Mouse (Mus musculus): Measurements from ENCODE around the gene Thumpd2.

The Thumpd2 gene

GRCm38 (mm10) chr17:81064979-81065311 lies at the start of gene Thumpd2:
TSS of gene Thumpd2 (minus strand) at chr17:81065082.
- peak; percentile 91 for DNase-seq (ENCODE audit: extremely low read depth, insufficient read length, low spot score)

DNA sequence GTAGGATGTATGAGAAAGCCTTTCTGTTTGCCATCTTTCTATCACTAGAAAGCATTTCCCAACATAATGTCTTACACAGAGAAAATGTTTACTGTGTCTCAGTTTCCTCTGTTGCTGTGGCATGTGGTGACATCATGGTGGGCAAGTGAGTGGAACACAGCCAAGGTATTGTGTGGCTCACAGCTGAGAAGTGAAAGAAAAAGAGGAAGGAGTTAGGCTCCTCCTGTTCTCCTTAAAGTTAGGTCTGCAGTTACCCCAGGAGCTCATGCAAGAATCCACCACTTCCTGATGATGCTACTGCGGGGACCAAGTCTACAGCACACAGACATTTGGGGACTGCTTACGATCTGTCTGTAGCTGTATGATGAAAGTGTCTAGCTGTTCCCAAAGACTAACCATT lies 39.4 kb upstream of the Thumpd2 start:
- no peak for DNase-seq (ENCODE audit: extremely low read depth, insufficient read length, low spot score)

DNA sequence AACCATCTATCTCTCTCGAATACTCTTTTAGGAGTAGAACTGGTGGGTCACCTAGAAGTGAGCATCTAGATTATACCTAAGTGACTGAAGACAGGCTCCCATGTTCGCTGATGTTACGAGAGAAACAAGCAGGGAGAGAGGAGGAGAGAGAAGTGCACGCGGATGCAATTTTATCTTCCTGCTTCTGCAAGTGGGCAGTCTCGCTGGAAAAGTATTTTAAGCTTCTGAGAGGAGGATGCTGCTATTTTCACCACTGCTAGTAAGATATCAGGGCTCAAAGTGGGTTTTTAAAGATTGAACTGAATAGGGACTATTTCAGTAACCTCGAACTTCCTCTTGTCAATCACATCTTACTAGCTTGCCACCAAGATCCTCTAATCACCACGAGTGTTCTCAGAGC lies 38.0 kb upstream of the Thumpd2 start:
- DNase-seq (ENCODE audit: extremely low read depth, insufficient read length, low spot score): no peak

GRCm38 (mm10) chr17:81098444-81098843 lies 33.6 kb upstream of the Thumpd2 start:
- DNase-seq (ENCODE audit: extremely low read depth, insufficient read length, low spot score): no peak

DNA sequence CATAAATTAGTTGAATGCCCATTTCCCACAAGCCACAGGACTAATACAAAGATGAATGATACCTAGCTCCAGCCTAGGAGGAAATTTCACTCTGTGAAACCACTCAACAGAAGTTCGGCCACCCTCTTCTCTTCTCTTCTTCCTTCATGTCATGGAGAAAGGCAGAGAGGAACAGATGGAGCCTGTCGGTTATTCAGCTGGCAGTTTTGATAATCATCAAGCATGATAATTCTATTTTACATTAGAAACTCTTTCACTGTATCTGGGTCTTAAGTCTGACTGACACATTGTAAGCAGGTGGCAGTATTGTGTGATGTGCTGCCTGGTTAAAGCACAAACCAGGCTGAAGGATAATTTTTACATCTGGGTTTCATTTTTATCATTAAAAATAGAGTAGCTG lies 31.6 kb upstream of the Thumpd2 start:
- DNase-seq (ENCODE audit: extremely low read depth, insufficient read length, low spot score): no peak

DNA sequence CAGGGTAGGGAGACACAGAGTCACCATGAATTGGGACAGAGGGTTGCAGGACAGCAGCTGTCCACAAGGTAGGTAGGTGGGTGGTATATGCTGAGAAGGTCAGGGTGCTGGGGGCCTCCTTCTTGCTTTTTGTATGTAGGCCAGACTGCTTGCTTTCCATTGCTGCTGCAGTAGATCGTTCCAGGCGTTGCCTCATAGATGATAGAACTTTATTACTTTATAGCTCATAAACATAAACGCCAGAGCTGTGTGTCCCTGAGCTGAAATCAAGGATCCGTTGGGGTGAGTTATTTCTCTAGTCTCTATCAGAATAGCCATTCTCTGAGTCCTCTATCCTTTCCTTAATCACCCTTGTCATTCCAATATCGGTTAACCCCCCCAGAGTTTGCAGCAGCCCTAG lies 27.9 kb upstream of the Thumpd2 start:
- no peak for DNase-seq (ENCODE audit: extremely low read depth, insufficient read length, low spot score)

DNA sequence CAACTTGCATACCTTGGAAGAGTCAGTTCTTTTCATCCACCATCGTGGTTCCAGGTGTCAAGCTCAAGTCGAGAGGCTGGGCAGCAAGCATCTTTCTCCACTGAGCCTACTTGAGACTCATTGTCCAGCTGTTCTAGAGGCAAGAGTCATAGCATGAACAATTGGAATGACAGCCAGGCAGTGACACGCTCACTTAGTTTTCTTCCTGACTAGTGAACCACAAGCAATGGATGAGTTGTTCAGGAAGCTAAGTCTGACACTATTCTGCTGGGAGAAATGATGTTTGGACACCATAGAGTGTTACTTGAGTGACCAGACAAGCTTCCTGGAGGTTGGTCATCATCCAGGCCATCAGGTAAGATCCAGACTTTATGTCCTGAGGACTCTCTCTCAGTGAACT lies 24.0 kb upstream of the Thumpd2 start:
- DNase-seq (ENCODE audit: extremely low read depth, insufficient read length, low spot score): no peak

DNA sequence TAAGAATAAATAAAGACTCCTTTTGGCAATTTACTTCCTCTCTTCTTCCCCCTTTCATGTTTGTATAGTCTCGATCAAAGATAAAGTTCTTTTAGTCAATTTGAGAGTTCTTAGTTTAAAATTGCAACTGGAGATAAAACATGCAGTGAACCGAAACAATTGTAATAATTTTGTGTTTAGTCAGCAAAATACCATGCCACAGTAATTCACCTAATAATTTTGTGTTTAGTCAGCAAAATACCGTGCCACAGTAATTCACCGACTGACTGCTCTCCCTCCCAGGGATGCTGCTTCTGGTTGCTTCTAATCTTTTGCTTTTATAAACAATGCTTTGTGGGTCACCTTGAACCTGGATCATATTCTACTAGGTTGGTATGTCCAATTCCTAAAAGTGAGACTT lies 22.9 kb upstream of the Thumpd2 start:
- no peak for DNase-seq (ENCODE audit: extremely low read depth, insufficient read length, low spot score)

DNA sequence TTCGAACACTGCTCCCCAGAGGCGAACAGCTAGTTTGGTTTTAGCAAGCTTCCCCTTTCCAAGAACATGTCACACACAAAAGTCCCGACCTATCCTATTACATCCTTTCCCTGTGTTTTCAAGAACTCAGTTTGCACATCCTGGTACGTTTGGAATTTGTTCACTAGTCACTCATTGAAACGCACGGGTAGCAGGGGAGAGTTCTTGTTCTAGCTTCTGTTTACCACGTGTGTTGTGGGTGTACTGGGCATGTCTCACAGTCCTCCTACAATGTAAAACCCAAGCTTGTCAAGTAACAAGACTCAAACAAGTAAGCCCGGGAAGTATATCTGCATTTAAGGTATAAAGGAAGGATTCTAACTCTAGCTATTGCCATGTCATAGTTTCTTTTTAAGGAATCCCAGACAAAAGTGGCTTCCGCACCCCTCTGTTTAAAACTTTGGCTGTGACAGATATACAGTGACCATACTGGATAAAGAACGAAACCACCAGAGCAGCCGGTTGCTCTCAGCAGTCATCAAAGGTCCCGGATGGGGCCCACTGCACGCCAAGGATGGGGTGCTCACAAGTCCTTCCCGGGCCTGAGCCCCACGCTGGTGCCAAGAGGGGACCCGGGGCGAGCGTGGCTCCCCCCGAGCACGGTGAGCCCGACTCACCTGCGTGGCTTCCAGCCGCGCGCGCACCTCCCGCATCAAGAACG lies 453 bp downstream of the Thumpd2 start:
- DNase-seq (ENCODE audit: extremely low read depth, insufficient read length, low spot score): no peak

DNA sequence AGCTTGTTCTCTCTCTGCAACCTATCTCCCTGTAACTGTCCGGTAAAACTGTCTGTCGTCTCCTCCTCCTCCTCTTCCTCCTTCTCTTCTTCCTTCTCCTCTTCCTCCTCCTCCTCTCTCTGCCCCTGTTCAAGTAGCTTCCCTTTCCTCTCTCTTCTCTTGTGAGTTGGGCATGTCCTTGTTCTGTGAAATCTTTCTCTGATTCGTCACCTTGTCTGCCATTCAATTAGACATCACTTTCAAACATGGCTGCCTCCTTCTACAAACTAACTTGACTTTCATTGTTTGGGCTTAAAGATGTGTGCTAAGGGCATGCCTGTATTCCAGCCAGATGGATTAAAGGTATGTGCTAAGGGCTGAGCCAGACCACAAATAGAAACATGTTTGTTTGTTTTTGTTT lies 1.5 kb downstream of the Thumpd2 start:
- peak; percentile 25 for DNase-seq (ENCODE audit: extremely low read depth, insufficient read length, low spot score)

DNA sequence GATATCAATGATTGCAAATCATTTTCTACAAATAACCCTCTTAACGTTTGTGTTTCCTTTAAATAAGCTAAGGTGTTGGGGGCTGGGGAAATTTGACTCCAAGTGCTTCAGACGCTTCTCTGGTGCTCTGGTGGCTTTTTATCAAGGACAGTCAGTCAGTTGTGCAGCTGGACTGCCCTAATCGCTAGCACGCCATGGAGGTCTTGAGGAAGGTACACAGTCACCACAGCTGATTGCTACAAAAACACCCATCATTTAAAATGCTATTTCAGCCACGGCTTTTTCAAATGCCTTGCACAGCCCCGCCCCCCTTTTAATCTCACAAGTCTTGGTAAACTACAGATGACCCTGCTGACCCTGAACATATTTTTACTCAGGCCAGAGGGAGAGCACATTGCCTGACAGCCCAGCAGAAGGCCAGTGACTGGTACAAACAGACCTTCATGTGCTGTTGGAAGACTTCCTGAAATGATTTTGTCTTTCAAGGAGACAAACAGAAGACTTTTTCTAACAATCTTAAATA lies 2.5 kb downstream of the Thumpd2 start:
- DNase-seq (ENCODE audit: extremely low read depth, insufficient read length, low spot score): no peak

- no peak for DNase-seq (ENCODE audit: extremely low read depth, insufficient read length, low spot score)
These were observed 8.0 kb downstream of the Thumpd2 start for GRCm38 (mm10) chr17:81056796-81057381.

- DNase-seq (ENCODE audit: extremely low read depth, insufficient read length, low spot score): no peak
These were observed 8.8 kb downstream of the Thumpd2 start for GRCm38 (mm10) chr17:81056035-81056434.

GRCm38 (mm10) chr17:81055522-81055921 lies 9.4 kb downstream of the Thumpd2 start:
- no peak for DNase-seq (ENCODE audit: extremely low read depth, insufficient read length, low spot score)

GRCm38 (mm10) chr17:81053274-81053673 lies 11.6 kb downstream of the Thumpd2 start:
- no peak for DNase-seq (ENCODE audit: extremely low read depth, insufficient read length, low spot score)

DNA sequence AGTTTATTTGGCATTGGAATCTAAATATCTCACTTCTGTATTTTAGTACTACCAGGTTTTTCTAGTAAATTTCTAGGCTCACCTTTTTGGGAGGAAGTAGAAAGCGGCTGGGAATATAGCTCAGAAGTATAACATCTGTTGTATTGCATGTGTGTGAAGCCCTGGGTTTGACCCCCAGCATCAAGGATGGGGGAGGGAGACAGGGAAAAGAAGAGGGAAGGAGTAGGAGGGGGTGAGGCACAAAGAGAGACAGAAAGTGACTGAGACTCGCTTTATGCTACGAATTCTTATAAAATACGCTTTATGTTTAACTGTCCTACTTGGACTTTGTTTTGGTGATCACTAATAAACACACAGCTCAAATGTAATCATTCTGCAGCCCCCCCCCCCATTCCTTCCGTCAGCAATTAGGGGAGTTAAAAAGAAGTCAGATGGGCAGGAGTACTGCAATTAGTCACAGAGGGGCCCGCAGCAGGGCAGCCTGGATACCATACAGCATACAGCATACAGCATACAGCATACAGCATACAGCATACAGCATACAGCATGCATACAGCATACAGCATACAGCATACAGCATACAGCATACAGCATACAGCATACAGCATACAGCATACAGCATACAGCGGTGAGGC lies 16.8 kb downstream of the Thumpd2 start:
- DNase-seq (ENCODE audit: extremely low read depth, insufficient read length, low spot score): no peak

DNA sequence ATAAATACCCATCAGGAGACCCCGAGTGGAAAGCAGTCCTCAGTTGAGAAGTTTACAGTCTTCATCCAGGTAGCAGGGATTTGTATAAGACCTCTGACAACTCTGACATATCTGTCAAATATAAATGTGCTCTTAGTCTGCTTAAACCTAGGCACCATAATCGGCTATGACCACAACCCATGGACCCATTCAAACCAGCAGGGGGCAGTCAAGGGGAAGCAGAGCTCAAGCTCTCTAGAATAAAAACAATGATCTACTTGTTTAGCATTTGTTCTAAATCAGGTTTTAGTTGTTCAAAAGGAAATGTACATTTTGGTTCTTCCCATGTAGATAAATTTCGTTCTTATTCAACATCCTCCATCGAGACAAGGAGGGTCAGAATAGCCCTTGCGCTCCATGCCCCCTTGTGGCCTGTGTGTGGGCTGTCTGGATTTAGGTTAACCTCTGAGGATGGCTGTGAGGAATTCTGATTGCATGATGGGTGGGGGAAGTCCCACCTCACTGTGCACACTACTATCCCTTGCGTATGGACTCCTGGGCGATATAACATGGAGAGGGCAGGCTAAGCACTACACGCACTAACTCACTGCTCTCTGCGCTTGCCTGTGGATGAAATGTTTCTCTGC lies 19.2 kb downstream of the Thumpd2 start:
- DNase-seq (ENCODE audit: extremely low read depth, insufficient read length, low spot score): no peak

DNA sequence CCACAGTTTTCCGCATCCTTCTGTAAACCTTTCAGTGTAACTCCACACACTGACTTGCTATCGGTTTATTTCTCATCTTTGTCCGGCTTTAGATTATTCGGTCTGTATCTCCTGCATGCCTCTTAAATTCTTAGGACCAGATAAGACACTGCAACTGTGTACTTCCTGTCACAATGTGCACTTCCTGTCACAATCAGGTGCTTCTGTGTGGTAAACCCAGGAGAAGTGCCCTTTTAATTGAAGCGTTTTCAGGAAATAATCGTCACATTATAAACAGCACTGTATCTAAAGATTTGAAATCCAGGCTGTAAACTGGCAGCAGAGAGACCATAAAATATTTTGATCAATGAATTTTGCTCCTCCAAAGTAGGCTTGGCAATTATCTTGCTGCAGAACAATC lies 19.8 kb downstream of the Thumpd2 start:
- no peak for DNase-seq (ENCODE audit: extremely low read depth, insufficient read length, low spot score)

- no peak for DNase-seq (ENCODE audit: extremely low read depth, insufficient read length, low spot score)
These were observed 20.5 kb downstream of the Thumpd2 start for GRCm38 (mm10) chr17:81044356-81044755.

DNA sequence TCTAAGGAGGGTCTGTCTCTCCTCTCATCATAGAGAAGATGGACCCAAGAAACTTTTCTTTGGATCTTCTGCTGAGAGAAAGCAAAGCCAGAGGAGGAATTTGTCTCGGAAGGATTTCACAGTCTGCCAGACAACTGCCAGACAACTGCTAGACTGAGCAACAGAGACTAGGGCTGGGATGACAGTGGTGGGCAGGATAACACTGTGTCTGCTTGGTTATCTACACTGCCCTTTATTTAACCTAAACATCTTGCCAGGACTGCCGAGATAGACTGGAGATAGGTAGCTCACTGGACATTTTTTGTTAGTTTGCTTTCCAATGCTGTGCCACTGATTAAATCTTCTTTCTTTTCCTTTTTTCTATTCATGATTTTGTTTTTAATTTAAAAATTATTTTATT lies 23.2 kb downstream of the Thumpd2 start:
- no peak for DNase-seq (ENCODE audit: extremely low read depth, insufficient read length, low spot score)

DNA sequence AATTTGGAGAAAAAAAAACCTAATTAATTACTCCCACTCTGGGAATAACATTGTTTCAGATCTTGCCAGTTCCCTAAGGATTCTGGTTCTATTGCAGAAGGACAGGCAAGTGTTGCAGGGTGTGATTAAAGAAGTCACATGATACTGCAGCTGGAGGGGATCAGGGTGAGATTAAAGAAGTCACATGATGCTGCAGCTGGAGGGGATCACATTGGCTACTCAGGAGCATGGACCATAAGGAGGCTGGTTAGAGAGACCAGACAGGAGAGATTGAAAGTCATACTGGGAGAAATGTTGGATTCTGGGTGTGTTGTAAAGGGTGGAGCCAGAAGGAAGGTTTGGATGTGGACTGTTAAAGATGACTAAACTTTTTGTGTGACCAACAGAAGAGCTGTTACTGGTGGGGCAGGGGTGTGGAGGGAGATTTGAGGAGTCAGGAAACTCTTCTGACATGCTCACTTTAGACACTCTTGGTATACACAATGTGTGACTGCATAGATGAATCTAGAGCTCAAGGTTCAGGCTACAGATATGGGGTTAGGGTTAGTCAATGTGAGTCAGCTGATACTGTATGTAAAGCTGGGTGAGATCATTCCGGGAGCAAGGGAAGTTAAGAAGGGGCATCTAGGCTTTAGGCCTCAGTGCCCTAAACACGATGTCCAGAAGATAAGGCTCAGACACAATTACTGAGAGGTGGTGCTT lies 26.0 kb downstream of the Thumpd2 start:
- DNase-seq (ENCODE audit: extremely low read depth, insufficient read length, low spot score): no peak
